Mouse (Mus musculus) neural tube, embryonic 11.5 days (tissue): ENCODE results near the gene D330020A13Rik. TPM values are rescaled to one million over a fixed set of nuclear protein-coding genes. Genes with fewer than 3 reads are reported as not detected.

Experiments used
- ATAC-seq: fragments of 200-750 bp; cut with Nextera tagmentation; 2 replicates; pipeline ENCODE4 v1.8.0; 2017; ENCODE audit warnings: moderate number of reproducible peaks, mild to moderate bottlenecking, moderate TSS enrichment, moderate library complexity; ENCODE audit not compliant: insufficient read depth, low FRiP score, low TSS enrichment
- DNase-seq: peaks from one replicate; pipeline ENCODE4 v3.0.0-alpha.2; 2015; ENCODE audit warnings: low spot score
- H3K27ac ChIP-seq: fragments of 300-500 bp; sonication (generic); 2 replicates; pipeline ENCODE4 v1.5.1; 2014; ENCODE audit warnings: low read depth, mild to moderate bottlenecking, low read length
- H3K27me3 ChIP-seq: fragments of 300-500 bp; sonication (generic); 2 replicates; pipeline ENCODE4 v1.6.1; 2014; ENCODE audit warnings: mild to moderate bottlenecking, low read length, mixed read lengths; ENCODE audit not compliant: control insufficient read depth, insufficient read depth
- H3K36me3 ChIP-seq: fragments of 300-500 bp; sonication (generic); 2 replicates; pipeline ENCODE4 v1.6.1; 2014; ENCODE audit warnings: mild to moderate bottlenecking, low read length, moderate library complexity, mixed read lengths; ENCODE audit not compliant: control insufficient read depth, insufficient read depth
- H3K4me1 ChIP-seq: fragments of 300-500 bp; sonication (generic); 2 replicates; pipeline ENCODE4 v1.6.1; 2014; ENCODE audit warnings: low read length, mixed read lengths; ENCODE audit not compliant: control insufficient read depth, insufficient read depth
- H3K4me2 ChIP-seq: fragments of 300-500 bp; sonication (generic); 2 replicates; pipeline ENCODE4 v1.6.1; 2014; ENCODE audit warnings: low read depth, mild to moderate bottlenecking, moderate library complexity
- H3K4me3 ChIP-seq: fragments of 300-500 bp; sonication (generic); 2 replicates; pipeline ENCODE4 v1.5.1; 2014; ENCODE audit warnings: low read depth, low read length
- H3K9ac ChIP-seq: fragments of 300-500 bp; sonication (generic); 2 replicates; pipeline ENCODE4 v1.6.1; 2014; ENCODE audit warnings: mild to moderate bottlenecking, low read length
- H3K9me3 ChIP-seq: fragments of 300-500 bp; sonication (generic); 2 replicates; pipeline ENCODE4 v1.6.1; 2016; ENCODE audit warnings: low read length; ENCODE audit not compliant: control insufficient read depth
- WGBS: fragments of 180-500 bp; shearing (Covaris S2); extraction: QIAGEN DNeasy Blood & Tissue Kit; methylation state at CpG from one replicate; pipeline ENCODE4 v1.1.7; 2014; 5-methylcytosine and 5-hydroxymethylcytosine counted together
- polyA plus RNA-seq: library from polyadenylated mRNA; unstranded; fragments of >200 nt; fragmentation: Nextera tagmentation; extraction: Ambion mirVana; gene quantifications from 2 replicates; pipeline ENCODE4 v1.2.1, GENCODE M21; 2014

D330020A13Rik gene
- polyA plus RNA-seq, 1 experiment from 2014 or later = not detected

- DNase-seq = no peak
- no peaks in the 10 kb centered on the region for H3K4me1 ChIP-seq
- 35% methylated on average over 9 of the region's 9 CpGs for WGBS
- H3K4me2 ChIP-seq = no peak overlapping the region
- no peaks in the 10 kb centered on the region for H3K9me3 ChIP-seq
- no peak for ATAC-seq
- no peak overlapping the region for H3K9ac ChIP-seq
- H3K27me3 ChIP-seq = no peaks in the 10 kb centered on the region
- H3K4me3 ChIP-seq = no peak overlapping the region
- H3K36me3 ChIP-seq = no peaks in the 10 kb centered on the region
- H3K27ac ChIP-seq = no peak overlapping the region
These were observed 34.7 kb upstream of the D330020A13Rik start for GRCm38 (mm10) chr6:120259481-120259880.

GRCm38 (mm10) chr6:120262886-120263531, 31.2 kb upstream of the D330020A13Rik start:
- ATAC-seq (no peak), DNase-seq (no peak)
- no peak overlapping the region for H3K4me2 ChIP-seq
- H3K4me3 ChIP-seq = no peak overlapping the region
- H3K27me3 ChIP-seq = no peaks in the 10 kb centered on the region
- WGBS = 67% methylated on average over 12 of the region's 12 CpGs
- H3K9ac ChIP-seq = no peak overlapping the region
- H3K4me1 ChIP-seq = no peaks in the 10 kb centered on the region
- no peaks in the 10 kb centered on the region for H3K9me3 ChIP-seq
- no peak overlapping the region for H3K27ac ChIP-seq
- no peaks in the 10 kb centered on the region for H3K36me3 ChIP-seq

GRCm38 (mm10) chr6:120263608-120264007, 30.6 kb upstream of the D330020A13Rik start:
- no peak overlapping the region for H3K27ac ChIP-seq
- H3K9ac ChIP-seq = no peak overlapping the region
- H3K36me3 ChIP-seq = no peaks in the 10 kb centered on the region
- H3K4me3 ChIP-seq = no peak overlapping the region
- no peak for DNase-seq
- 86% methylated on average over 7 of the region's 7 CpGs for WGBS
- no peaks in the 10 kb centered on the region for H3K4me1 ChIP-seq
- no peaks in the 10 kb centered on the region for H3K27me3 ChIP-seq
- H3K4me2 ChIP-seq = no peak overlapping the region
- no peak for ATAC-seq
- H3K9me3 ChIP-seq = no peaks in the 10 kb centered on the region

GRCm38 (mm10) chr6:120264151-120264550, 30.0 kb upstream of the D330020A13Rik start:
- 58% methylated on average over 6 of the region's 6 CpGs for WGBS
- H3K9me3 ChIP-seq = no peaks in the 10 kb centered on the region
- no peak overlapping the region for H3K9ac ChIP-seq
- H3K36me3 ChIP-seq = no peaks in the 10 kb centered on the region
- H3K27me3 ChIP-seq = no peaks in the 10 kb centered on the region
- H3K27ac ChIP-seq = no peak overlapping the region
- DNase-seq (no peak), ATAC-seq (no peak)
- no peak overlapping the region for H3K4me3 ChIP-seq
- no peak overlapping the region for H3K4me2 ChIP-seq
- H3K4me1 ChIP-seq = no peaks in the 10 kb centered on the region

- no peak overlapping the region for H3K4me2 ChIP-seq
- DNase-seq = no peak
- H3K27ac ChIP-seq = no peak overlapping the region
- no peaks in the 10 kb centered on the region for H3K36me3 ChIP-seq
- H3K4me1 ChIP-seq = no peaks in the 10 kb centered on the region
- H3K27me3 ChIP-seq = no peaks in the 10 kb centered on the region
- H3K9me3 ChIP-seq = no peaks in the 10 kb centered on the region
- no peak overlapping the region for H3K9ac ChIP-seq
- H3K4me3 ChIP-seq = no peak overlapping the region
- no peak for ATAC-seq
- WGBS = 85% methylated on average over 8 of the region's 8 CpGs
These were observed 20.0 kb upstream of the D330020A13Rik start for GRCm38 (mm10) chr6:120274181-120274580.

- DNase-seq (no peak), ATAC-seq (no peak)
- Histone ChIP-seq H3K4me1 (no peaks in the 10 kb centered on the region), H3K27me3 (no peaks in the 10 kb centered on the region), H3K27ac (no peak overlapping the region), H3K9ac (no peak overlapping the region), H3K4me3 (no peak overlapping the region), H3K36me3 (no peaks in the 10 kb centered on the region), H3K4me2 (no peak overlapping the region), H3K9me3 (no peaks in the 10 kb centered on the region)
- 62% methylated on average over 4 of the region's 4 CpGs for WGBS
These were observed 19.3 kb upstream of the D330020A13Rik start for GRCm38 (mm10) chr6:120274887-120275286.

GRCm38 (mm10) chr6:120275301-120275700, 18.9 kb upstream of the D330020A13Rik start:
- Histone ChIP-seq H3K4me1 (no peaks in the 10 kb centered on the region), H3K36me3 (no peaks in the 10 kb centered on the region), H3K27me3 (no peaks in the 10 kb centered on the region), H3K27ac (no peak overlapping the region), H3K4me2 (no peak overlapping the region), H3K9ac (no peak overlapping the region), H3K9me3 (no peaks in the 10 kb centered on the region), H3K4me3 (no peak overlapping the region)
- WGBS = 61% methylated on average over 6 of the region's 6 CpGs
- ATAC-seq (no peak), DNase-seq (no peak)

- ATAC-seq (no peak), DNase-seq (no peak)
- no peaks in the 10 kb centered on the region for H3K27me3 ChIP-seq
- no peak overlapping the region for H3K9ac ChIP-seq
- H3K27ac ChIP-seq = no peak overlapping the region
- no peaks in the 10 kb centered on the region for H3K9me3 ChIP-seq
- H3K4me1 ChIP-seq = no peaks in the 10 kb centered on the region
- H3K4me3 ChIP-seq = no peak overlapping the region
- H3K36me3 ChIP-seq = no peaks in the 10 kb centered on the region
- no peak overlapping the region for H3K4me2 ChIP-seq
- WGBS = 82% methylated on average over 7 of the region's 7 CpGs
These were observed 17.2 kb upstream of the D330020A13Rik start for GRCm38 (mm10) chr6:120276874-120277449.

- ATAC-seq = no peak
- no peaks in the 10 kb centered on the region for H3K36me3 ChIP-seq
- H3K27me3 ChIP-seq = no peaks in the 10 kb centered on the region
- WGBS = 94% methylated on average over 9 of the region's 9 CpGs
- no peaks in the 10 kb centered on the region for H3K9me3 ChIP-seq
- H3K9ac ChIP-seq = no peak overlapping the region
- no peak overlapping the region for H3K4me2 ChIP-seq
- H3K27ac ChIP-seq = no peak overlapping the region
- H3K4me1 ChIP-seq = no peaks in the 10 kb centered on the region
- H3K4me3 ChIP-seq = no peak overlapping the region
- no peak for DNase-seq
These were observed 6.9 kb upstream of the D330020A13Rik start for GRCm38 (mm10) chr6:120287279-120287678.
